Mouse (Mus musculus) heart, adult 2 months (tissue): ENCODE measurements around the gene Ankrd13a.

ENCODE experiments used
- CTCF ChIP-seq: fragments of 200-600 bp; IDR thresholded peaks from 2 replicates; pipeline ENCODE4 v1.8.1; 2022; ENCODE audit warnings: antibody characterized with exemption, mild to moderate bottlenecking, moderate library complexity
- POLR2A ChIP-seq: fragments of 200-500 bp; IDR thresholded peaks from 2 replicates; pipeline ENCODE4 v1.6.1; 2011; ENCODE audit warnings: mild to moderate bottlenecking, low read depth, low read length, control low read depth; ENCODE audit not compliant: insufficient read depth

GRCm38 (mm10) chr5:114773780-114774179 is 697 bp upstream of the Ankrd13a start:
- no peak for TF ChIP-seq POLR2A
- TF ChIP-seq CTCF: no peak
